15 mouse cellular contexts compared by ENCODE assay signal in genomic region chr14:76744674-76745433, GRCm38 (mm10).
DNase-seq lines count a peak whose midpoint lies in the region; ATAC-seq and TF ChIP-seq lines count a peak whose summit lies in the region.
"Had no signal": no experiment of that assay in that cellular context is flagged by ENCODE, and none has a peak within 500 bp of the region (broad histone marks: within the 10 kb centered on the region; RNA-seq: fewer than 3 reads in every experiment).

No protein-coding gene starts in this region.

- WGBS in hindbrain, postnatal 0 days: 53% methylated on average over 23 of the region's 23 CpGs
- WGBS in hindbrain, embryonic 12.5 days: 70% methylated on average over 23 of the region's 23 CpGs
- WGBS in intestine, embryonic 16.5 days: 36% methylated on average over 23 of the region's 23 CpGs

- H3K27ac ChIP-seq in hindbrain, postnatal 0 days: 0 out of 2 replicates have a peak overlapping the region, but pooled peaks have one; percentile 16
- no peak overlapping the region for H3K27ac ChIP-seq in hindbrain, embryonic 12.5 days
- no peak overlapping the region; the same call in 1 of the 2 replicates for H3K27ac ChIP-seq in intestine, embryonic 16.5 days (ENCODE audit: low read length)
- H3K27ac ChIP-seq: heart, embryonic 10.5 days; hindbrain, embryonic 15.5 days; neural tube, embryonic 13.5 days had no signal

- no peaks in the 10 kb centered on the region for H3K9me3 ChIP-seq in hindbrain, postnatal 0 days (ENCODE audit: low read length)
- no peaks in the 10 kb centered on the region for H3K9me3 ChIP-seq in hindbrain, embryonic 12.5 days (replicated peaks)
- no peaks in the 10 kb centered on the region for H3K9me3 ChIP-seq in intestine, embryonic 16.5 days (ENCODE audit: control insufficient read depth, low read length)
- H3K9me3 ChIP-seq: heart, embryonic 10.5 days; hindbrain, embryonic 15.5 days; neural tube, embryonic 13.5 days had no signal

- no peak for TF ChIP-seq CTCF in hindbrain, postnatal 0 days (IDR thresholded peaks at IDR 0.05; ENCODE audit: low read depth)

- no peak overlapping the region for H3K4me3 ChIP-seq in hindbrain, postnatal 0 days (ENCODE audit: low read length)
- no peak overlapping the region for H3K4me3 ChIP-seq in hindbrain, embryonic 12.5 days
- H3K4me3 ChIP-seq in intestine, embryonic 16.5 days (ENCODE audit: low read length): no peak overlapping the region; the same call in 1 of the 2 replicates
- H3K4me3 ChIP-seq: erythroblast, embryonic 14.5 days; heart, embryonic 10.5 days; hindbrain, embryonic 15.5 days; megakaryocyte, embryonic 14.5 days; neural tube, embryonic 13.5 days had no signal

- no peak overlapping the region for H3K4me2 ChIP-seq in hindbrain, postnatal 0 days (ENCODE audit: low read depth, low read length)
- no peak overlapping the region for H3K4me2 ChIP-seq in hindbrain, embryonic 12.5 days (replicated peaks)
- H3K4me2 ChIP-seq in intestine, embryonic 16.5 days (ENCODE audit: low read depth, low read length): 0 out of 2 replicates have a peak overlapping the region, but pooled peaks have one; percentile 23
- H3K4me2 ChIP-seq: hindbrain, embryonic 15.5 days; neural tube, embryonic 13.5 days had no signal

- H3K36me3 ChIP-seq in hindbrain, postnatal 0 days (ENCODE audit: insufficient read depth, low read length): no peaks in the 10 kb centered on the region
- no peaks in the 10 kb centered on the region for H3K36me3 ChIP-seq in hindbrain, embryonic 12.5 days
- H3K36me3 ChIP-seq in intestine, embryonic 16.5 days (ENCODE audit: control insufficient read depth, insufficient read depth, low read length): no peaks in the 10 kb centered on the region
- H3K36me3 ChIP-seq: heart, embryonic 10.5 days; hindbrain, embryonic 15.5 days; neural tube, embryonic 13.5 days had no signal

- ATAC-seq in hindbrain, postnatal 0 days: peak; percentile 71
- no peak for ATAC-seq in hindbrain, embryonic 12.5 days (ENCODE audit: low FRiP score)
- peak; percentile 73; the same call in 1 of the 2 replicates for ATAC-seq in intestine, embryonic 16.5 days

- H3K27me3 ChIP-seq in hindbrain, postnatal 0 days (ENCODE audit: insufficient read depth, low read length): no peaks in the 10 kb centered on the region
- no peaks in the 10 kb centered on the region for H3K27me3 ChIP-seq in hindbrain, embryonic 12.5 days
- no peaks in the 10 kb centered on the region for H3K27me3 ChIP-seq in intestine, embryonic 16.5 days (replicated peaks; ENCODE audit: control insufficient read depth, insufficient read depth, low read length)
- H3K27me3 ChIP-seq: hindbrain, embryonic 15.5 days; neural tube, embryonic 13.5 days had no signal

- DNase-seq in hindbrain, postnatal 0 days (ENCODE audit: low spot score): peak; percentile 68
- peak; percentile 15 for DNase-seq in adipocyte (ENCODE audit: low spot score)
- peak; percentile 66 to 91 for DNase-seq in lung, postnatal 4 days
- DNase-seq in gastrocnemius, adult 18-20 months (ENCODE audit: low spot score): no peak
- DNase-seq in spleen, adult 18-20 months: no peak
- no peak for DNase-seq in kidney, adult 8-10 months
- DNase-seq: kidney, postnatal 36 days; right cerebral cortex, postnatal 25 days had no signal

- H3K4me1 ChIP-seq in hindbrain, postnatal 0 days (ENCODE audit: insufficient read depth, low read length): peaks cover 1% of the 10 kb centered on the region; the same call in 1 of the 2 replicates
- no peaks in the 10 kb centered on the region for H3K4me1 ChIP-seq in hindbrain, embryonic 12.5 days
- peaks cover 10% of the 10 kb centered on the region for H3K4me1 ChIP-seq in intestine, embryonic 16.5 days (ENCODE audit: control insufficient read depth, insufficient read depth, low read length)
- H3K4me1 ChIP-seq: hindbrain, embryonic 15.5 days had no signal

- no peak overlapping the region for H3K9ac ChIP-seq in hindbrain, postnatal 0 days (replicated peaks; ENCODE audit: low read length)
- H3K9ac ChIP-seq in hindbrain, embryonic 12.5 days: no peak overlapping the region
- 0 out of 2 replicates have a peak overlapping the region, but pooled peaks have one; percentile 53 for H3K9ac ChIP-seq in intestine, embryonic 16.5 days (ENCODE audit: low read depth, low read length)
- H3K9ac ChIP-seq: hindbrain, embryonic 15.5 days; neural tube, embryonic 13.5 days had no signal

Comparison
In these comparisons a context has a peak if more than half of its experiments do, and no peak if none do; other contexts are left out.
1. DNase-seq: peak in hindbrain, postnatal 0 days (single experiment), adipocyte (single experiment) and lung, postnatal 4 days (2 of 2); none in gastrocnemius, adult 18-20 months (single experiment), spleen, adult 18-20 months (0 of 2) and kidney, adult 8-10 months (0 of 2).